ENCODE assay signal across 14 mouse cellular contexts in the genomic region with DNA sequence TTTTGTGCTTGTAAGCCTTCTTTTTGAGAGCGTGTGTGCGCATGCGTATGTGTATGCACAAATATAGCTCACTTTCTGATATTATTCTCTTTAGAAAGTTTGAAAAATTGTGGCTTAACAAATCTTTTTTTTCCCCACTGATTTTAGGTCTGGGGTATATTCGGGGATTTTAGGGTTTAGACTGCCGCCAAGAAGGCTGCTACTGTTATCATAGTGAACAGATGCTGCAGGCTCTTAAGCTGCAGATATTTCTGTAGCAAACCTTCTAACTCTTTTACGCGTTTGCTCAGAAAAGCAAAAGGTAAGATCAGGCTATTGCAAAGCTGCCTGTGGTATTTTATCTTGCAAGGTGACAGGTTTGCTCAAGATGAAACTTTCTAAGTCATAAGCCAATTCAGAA.
"Had no signal": no experiment of that assay in that cellular context is flagged by ENCODE, and none has a peak within 500 bp of the region (broad histone marks: within the 10 kb centered on the region; RNA-seq: fewer than 3 reads in every experiment).

No protein-coding gene starts in this region.

- DNase-seq: kidney, adult 11 months; kidney, adult 9 months; kidney, postnatal 36 days; layer of hippocampus, adult 9-11 months; layer of hippocampus, postnatal 36 days; lung, adult 18-20 months; lung, postnatal 36 days; thymus, adult 2 months; thymus, postnatal 36 days had no signal

- H3K4me3 ChIP-seq: limb, embryonic 12.5 days; midbrain, embryonic 12.5 days; stomach, embryonic 15.5 days had no signal

- H3K9ac ChIP-seq: limb, embryonic 12.5 days; liver, embryonic 14.5 days; midbrain, embryonic 12.5 days; stomach, embryonic 15.5 days had no signal

- H3K9me3 ChIP-seq: limb, embryonic 12.5 days; midbrain, embryonic 12.5 days; stomach, embryonic 15.5 days had no signal

- H3K4me1 ChIP-seq: limb, embryonic 12.5 days; stomach, embryonic 15.5 days had no signal

- H3K4me2 ChIP-seq: limb, embryonic 12.5 days; midbrain, embryonic 12.5 days; stomach, embryonic 15.5 days had no signal

- H3K27ac ChIP-seq: kidney, postnatal 0 days; limb, embryonic 12.5 days; liver, embryonic 14.5 days; midbrain, embryonic 12.5 days; stomach, embryonic 15.5 days had no signal

- H3K27me3 ChIP-seq: limb, embryonic 12.5 days; midbrain, embryonic 12.5 days; stomach, embryonic 15.5 days had no signal

- H3K36me3 ChIP-seq: limb, embryonic 12.5 days; midbrain, embryonic 12.5 days; stomach, embryonic 15.5 days had no signal
